Comparison of ENCODE assay signal across 23 mouse cellular contexts in genomic region chr3:129386522-129386921, GRCm38 (mm10). TPM values are rescaled to one million over a fixed set of nuclear protein-coding genes. Genes with fewer than 3 reads are reported as not detected.
DNase-seq lines count a peak whose midpoint lies in the region; ATAC-seq and TF ChIP-seq lines count a peak whose summit lies in the region.
"Had no signal": no experiment of that assay in that cellular context is flagged by ENCODE, and none has a peak within 500 bp of the region (broad histone marks: within the 10 kb centered on the region; RNA-seq: fewer than 3 reads in every experiment).

No protein-coding gene starts in this region.

- H3K9ac ChIP-seq in forebrain, embryonic 11.5 days (ENCODE audit: low read length) = no peak overlapping the region
- no peak overlapping the region for H3K9ac ChIP-seq in forebrain, embryonic 15.5 days (replicated peaks)
- no peak overlapping the region for H3K9ac ChIP-seq in hindbrain, embryonic 11.5 days (ENCODE audit: low read depth, low read length)
- H3K9ac ChIP-seq in midbrain, postnatal 0 days (replicated peaks; ENCODE audit: low read length, poor library complexity, severe bottlenecking) = no peak overlapping the region
- H3K9ac ChIP-seq: forebrain, embryonic 13.5 days; heart, embryonic 13.5 days; hindbrain, embryonic 13.5 days; intestine, embryonic 15.5 days had no signal

- peaks cover 4% of the 10 kb centered on the region; the same call in 1 of the 2 replicates for H3K4me1 ChIP-seq in forebrain, embryonic 11.5 days (replicated peaks; ENCODE audit: control insufficient read depth, insufficient read depth, low read length)
- no peaks in the 10 kb centered on the region for H3K4me1 ChIP-seq in forebrain, embryonic 15.5 days
- no peaks in the 10 kb centered on the region for H3K4me1 ChIP-seq in hindbrain, embryonic 11.5 days (replicated peaks; ENCODE audit: control insufficient read depth, insufficient read depth, low read length)
- H3K4me1 ChIP-seq in hindbrain, embryonic 10.5 days (replicated peaks) = peaks cover 8% of the 10 kb centered on the region
- H3K4me1 ChIP-seq in midbrain, postnatal 0 days (ENCODE audit: insufficient read depth, low read length) = no peaks in the 10 kb centered on the region
- H3K4me1 ChIP-seq: forebrain, embryonic 13.5 days; intestine, embryonic 15.5 days had no signal

- H3K9me3 ChIP-seq in forebrain, embryonic 11.5 days (ENCODE audit: control insufficient read depth, low read length) = no peaks in the 10 kb centered on the region
- no peaks in the 10 kb centered on the region for H3K9me3 ChIP-seq in forebrain, embryonic 15.5 days
- no peaks in the 10 kb centered on the region for H3K9me3 ChIP-seq in hindbrain, embryonic 11.5 days (ENCODE audit: control insufficient read depth, low read length)
- no peaks in the 10 kb centered on the region for H3K9me3 ChIP-seq in hindbrain, embryonic 10.5 days
- H3K9me3 ChIP-seq in midbrain, postnatal 0 days (ENCODE audit: low read length) = no peaks in the 10 kb centered on the region
- H3K9me3 ChIP-seq: heart, embryonic 13.5 days; hindbrain, embryonic 13.5 days; intestine, embryonic 15.5 days had no signal

- 0 out of 2 replicates have a peak, but pooled peaks have one; percentile 51 for ATAC-seq in forebrain, embryonic 11.5 days (replicated peaks; ENCODE audit: low FRiP score)
- no peak for ATAC-seq in forebrain, embryonic 15.5 days (replicated peaks)
- ATAC-seq in hindbrain, embryonic 11.5 days (ENCODE audit: low FRiP score) = peak; percentile 30; the same call in 1 of the 2 replicates
- no peak for ATAC-seq in midbrain, postnatal 0 days (ENCODE audit: low FRiP score)
- ATAC-seq: activated CD4-positive, CD25-positive, alpha-beta regulatory T cell, adult 4 months; forebrain, embryonic 13.5 days; hindbrain, postnatal 0 days; intestine, embryonic 15.5 days; Patski had no signal

- H3K4me2 ChIP-seq in forebrain, embryonic 11.5 days (ENCODE audit: low read depth, low read length, severe bottlenecking) = no peak overlapping the region
- no peak overlapping the region for H3K4me2 ChIP-seq in forebrain, embryonic 15.5 days (replicated peaks)
- H3K4me2 ChIP-seq in hindbrain, embryonic 11.5 days (replicated peaks; ENCODE audit: low read depth, low read length) = no peak overlapping the region
- H3K4me2 ChIP-seq in midbrain, postnatal 0 days (ENCODE audit: low read depth, low read length, poor library complexity, severe bottlenecking) = no peak overlapping the region
- H3K4me2 ChIP-seq: forebrain, embryonic 13.5 days; heart, embryonic 13.5 days; hindbrain, embryonic 13.5 days; intestine, embryonic 15.5 days had no signal

- no peak for DNase-seq in forebrain, embryonic 11.5 days (ENCODE audit: low spot score)
- no peak for DNase-seq in hindbrain, embryonic 11.5 days (ENCODE audit: low spot score)
- no peak for DNase-seq in hindbrain, embryonic 10.5 days (ENCODE audit: low spot score)
- DNase-seq in brain, embryonic 14.5 days (ENCODE audit: low read depth) = peak; percentile 35
- DNase-seq in hindlimb bud, embryonic 11.5 days (ENCODE audit: extremely low spot score, low read depth, low spot score) = peak; percentile 18
- no peak for DNase-seq in cerebellum, postnatal 36 days
- no peak for DNase-seq in midbrain, postnatal 0 days (ENCODE audit: low spot score)
- DNase-seq: adrenal gland, postnatal 14 days; cerebellum, adult 18-20 months; cerebellum, adult 9-11 months; gastrocnemius, postnatal 14 days; heart, postnatal 36 days; kidney, adult 18-20 months had no signal

- H3K36me3 ChIP-seq in forebrain, embryonic 11.5 days (ENCODE audit: control insufficient read depth, insufficient read depth, low read length) = no peaks in the 10 kb centered on the region
- no peaks in the 10 kb centered on the region for H3K36me3 ChIP-seq in forebrain, embryonic 15.5 days
- H3K36me3 ChIP-seq in hindbrain, embryonic 11.5 days (ENCODE audit: control insufficient read depth, insufficient read depth, low read length) = no peaks in the 10 kb centered on the region
- no peaks in the 10 kb centered on the region for H3K36me3 ChIP-seq in hindbrain, embryonic 10.5 days
- no peaks in the 10 kb centered on the region for H3K36me3 ChIP-seq in midbrain, postnatal 0 days (ENCODE audit: insufficient read depth, low read length)
- H3K36me3 ChIP-seq: embryonic facial prominence, embryonic 10.5 days; heart, embryonic 13.5 days; hindbrain, embryonic 13.5 days; intestine, embryonic 15.5 days had no signal

- TF ChIP-seq POLR2A in brain, embryonic 14.5 days (IDR thresholded peaks at IDR 0.05; ENCODE audit: borderline replicate concordance, extremely low read depth, insufficient read depth, insufficient read length, poor library complexity, severe bottlenecking) = no peak

- no peak overlapping the region for H3K4me3 ChIP-seq in forebrain, embryonic 11.5 days (ENCODE audit: low read depth, low read length)
- H3K4me3 ChIP-seq in forebrain, embryonic 15.5 days = no peak overlapping the region
- H3K4me3 ChIP-seq in hindbrain, embryonic 11.5 days (ENCODE audit: low read depth, low read length) = no peak overlapping the region
- H3K4me3 ChIP-seq in hindbrain, embryonic 10.5 days = no peak overlapping the region
- no peak overlapping the region for H3K4me3 ChIP-seq in midbrain, postnatal 0 days (ENCODE audit: low read depth, low read length)
- H3K4me3 ChIP-seq: embryonic facial prominence, embryonic 10.5 days; forebrain, embryonic 13.5 days; heart, embryonic 13.5 days; hindbrain, embryonic 13.5 days; intestine, embryonic 15.5 days had no signal

- H3K27ac ChIP-seq in forebrain, embryonic 11.5 days (ENCODE audit: low read depth, low read length) = no peak overlapping the region
- H3K27ac ChIP-seq in forebrain, embryonic 15.5 days (replicated peaks) = no peak overlapping the region
- H3K27ac ChIP-seq in hindbrain, embryonic 11.5 days (ENCODE audit: low read depth, low read length) = no peak overlapping the region
- no peak overlapping the region for H3K27ac ChIP-seq in hindbrain, embryonic 10.5 days
- no peak overlapping the region for H3K27ac ChIP-seq in midbrain, postnatal 0 days (ENCODE audit: low read depth, low read length)
- H3K27ac ChIP-seq: embryonic facial prominence, embryonic 10.5 days; forebrain, embryonic 13.5 days; heart, embryonic 13.5 days; hindbrain, embryonic 13.5 days; hindbrain, postnatal 0 days; intestine, embryonic 15.5 days had no signal

- H3K27me3 ChIP-seq in forebrain, embryonic 11.5 days (ENCODE audit: control insufficient read depth, insufficient read depth, low read length) = no peaks in the 10 kb centered on the region
- no peaks in the 10 kb centered on the region for H3K27me3 ChIP-seq in forebrain, embryonic 15.5 days
- no peaks in the 10 kb centered on the region for H3K27me3 ChIP-seq in hindbrain, embryonic 11.5 days (ENCODE audit: control insufficient read depth, insufficient read depth, low read length)
- no peaks in the 10 kb centered on the region for H3K27me3 ChIP-seq in hindbrain, embryonic 10.5 days (ENCODE audit: insufficient read depth, poor library complexity, severe bottlenecking)
- H3K27me3 ChIP-seq in midbrain, postnatal 0 days (ENCODE audit: insufficient read depth, low read length) = no peaks in the 10 kb centered on the region
- H3K27me3 ChIP-seq: CH12.LX; forebrain, embryonic 13.5 days; heart, embryonic 13.5 days; hindbrain, embryonic 13.5 days; intestine, embryonic 15.5 days; Patski had no signal

- 33% methylated on average over 7 of the region's 7 CpGs for WGBS in forebrain, embryonic 11.5 days
- WGBS in forebrain, embryonic 15.5 days = 24% methylated on average over 7 of the region's 7 CpGs
- WGBS in hindbrain, embryonic 11.5 days = 54% methylated on average over 7 of the region's 7 CpGs
- 62% methylated on average over 7 of the region's 7 CpGs for WGBS in hindbrain, embryonic 10.5 days
- 63% methylated on average over 7 of the region's 7 CpGs for WGBS in midbrain, postnatal 0 days

- TF ChIP-seq CTCF in brain, embryonic 14.5 days (IDR thresholded peaks at IDR 0.05; ENCODE audit: borderline replicate concordance, extremely low read depth, insufficient read depth, insufficient read length) = no peak
- TF ChIP-seq CTCF in midbrain, postnatal 0 days (IDR thresholded peaks at IDR 0.05) = no peak

RNA-seq across cellular contexts. Expression of gene Enpep, which starts 54.0 kb away (rescaled TPM):
- polyA plus RNA-seq in forebrain, embryonic 11.5 days (2014; fragmentation: Nextera tagmentation; extraction: Ambion mirVana) = 0.24 and 0.39 TPM in 2 replicates
- polyA plus RNA-seq in forebrain, embryonic 15.5 days (2015; fragmentation: Nextera tagmentation; extraction: Ambion mirVana) = 1.5 and 1.6 TPM in 2 replicates
- polyA plus RNA-seq in hindbrain, embryonic 11.5 days (2014; fragmentation: Nextera tagmentation; extraction: Ambion mirVana) = 0.39 and 0.49 TPM in 2 replicates
- polyA plus RNA-seq in hindbrain, embryonic 10.5 days (2016; fragmentation: Nextera tagmentation; extraction: Ambion mirVana) = 0.08 TPM in 1 of 2 replicates, not detected in the other
- polyA plus RNA-seq in brain, embryonic 14.5 days (2012; rRNA removed) = 1.2 and 1.7 TPM in 2 replicates
- 3.0 and 4.1 TPM in 2 replicates for total RNA-seq in midbrain, postnatal 0 days (2014; rRNA removed)
- 1.9 and 2.3 TPM in 2 replicates for polyA plus RNA-seq in midbrain, postnatal 0 days (2015; fragmentation: Nextera tagmentation; extraction: Ambion mirVana)
- total RNA-seq: CH12.LX had no signal
- polyA plus RNA-seq: activated CD4-positive, CD25-positive, alpha-beta regulatory T cell, adult 4 months had no signal

Comparison
In these comparisons a context has a peak if more than half of its experiments do, and no peak if none do; other contexts are left out.
1. ATAC-seq: peak in forebrain, embryonic 11.5 days (single experiment) and hindbrain, embryonic 11.5 days (single experiment); none in forebrain, embryonic 15.5 days (single experiment) and midbrain, postnatal 0 days (single experiment).
2. DNase-seq: peak in brain, embryonic 14.5 days (single experiment) and hindlimb bud, embryonic 11.5 days (single experiment); none in forebrain, embryonic 11.5 days (single experiment), hindbrain, embryonic 11.5 days (single experiment), hindbrain, embryonic 10.5 days (single experiment), cerebellum, postnatal 36 days (0 of 2) and midbrain, postnatal 0 days (single experiment).